Mouse (Mus musculus): ENCODE data around the gene Tbc1d23. TPM values are rescaled to one million over a fixed set of nuclear protein-coding genes. Genes with fewer than 3 reads are reported as not detected.
A peak's percentile ranks its signal among the peaks of the same experiment; 100 is the strongest.

Gene Tbc1d23
- polyA plus RNA-seq, 1 experiment from 2014 or later, result 23.5 TPM

DNA sequence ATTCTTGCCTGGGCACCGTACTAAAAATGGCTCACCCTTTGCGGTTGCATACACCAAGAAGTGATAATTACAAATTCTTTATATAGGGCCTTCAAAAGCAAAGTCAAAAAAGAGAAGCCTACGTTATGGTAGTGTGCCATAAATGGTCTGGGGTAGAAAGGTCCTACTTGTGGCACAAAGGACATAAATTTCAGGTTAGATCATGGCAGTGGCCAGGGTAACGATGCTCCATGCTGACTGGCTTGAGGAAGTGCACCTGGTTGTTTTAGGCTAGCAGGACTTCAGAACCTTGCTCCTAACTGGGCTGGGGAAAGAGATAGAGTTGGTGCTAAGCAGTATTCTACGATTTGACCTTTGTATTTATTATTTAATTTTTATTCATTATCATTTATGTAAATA lies 63.8 kb downstream of the Tbc1d23 start:
- DNase-seq (ENCODE audit: low spot score) (no peak), ATAC-seq (peak; percentile 17)
- H3K9ac ChIP-seq (replicated peaks; ENCODE audit: low read depth), result peak overlapping the region; percentile 24

DNA sequence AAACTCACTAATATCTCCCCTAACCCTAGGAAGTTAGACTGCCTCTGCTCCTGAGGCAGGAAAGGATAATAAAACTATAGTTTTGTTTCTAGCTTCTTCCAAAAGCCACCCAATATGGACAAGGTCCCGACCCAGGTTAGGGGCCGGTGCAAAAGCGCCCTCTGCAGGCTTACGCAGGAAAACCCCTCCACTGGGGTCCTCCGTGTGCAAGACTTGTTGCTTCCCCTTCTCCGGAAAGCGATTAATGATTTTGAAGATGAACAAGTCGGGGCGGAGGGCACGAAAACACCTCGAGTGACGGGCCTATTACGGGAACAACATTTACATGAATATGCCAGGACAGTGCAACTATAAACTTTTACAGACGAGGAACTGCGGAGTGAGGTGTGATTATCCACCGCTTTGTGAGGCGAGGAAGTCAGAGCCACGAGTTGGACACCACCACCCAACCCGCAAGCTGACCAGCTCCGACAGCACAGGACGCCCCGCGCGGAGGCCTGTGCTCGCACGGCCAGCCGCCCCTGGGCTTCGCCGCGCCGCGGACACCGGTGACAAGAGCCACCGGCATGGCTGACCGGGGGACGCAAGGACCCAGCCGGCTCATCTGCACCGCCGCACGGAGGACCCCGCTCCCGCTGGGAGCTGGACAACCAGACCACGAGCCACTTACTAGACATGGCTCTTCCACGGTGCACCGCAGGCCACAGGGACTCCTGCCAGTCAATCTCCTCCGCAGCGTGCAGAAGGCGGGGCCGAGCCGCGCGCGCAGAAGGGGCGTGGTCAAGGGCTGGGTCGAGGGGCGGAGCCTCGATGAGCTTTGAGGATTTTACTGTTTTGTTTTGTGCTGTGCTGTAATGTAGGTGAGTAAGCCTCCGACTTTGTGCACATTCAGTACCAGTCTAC lies 64.4 kb downstream of the Tbc1d23 start, which contains the start of gene Nit2:
Gene Nit2, minus strand, starts transcription at position 731 of the 903 bp plus-strand sequence.
- peaks cover 3% of the 10 kb centered on the region; the same call in 1 of the 2 replicates for H3K36me3 ChIP-seq (ENCODE audit: insufficient read depth, low read length)
- H3K27ac ChIP-seq (ENCODE audit: low read length), result peak within 1 kb of the TSS; percentile 85
- H3K4me3 ChIP-seq (ENCODE audit: low read depth, low read length), result peak within 1 kb of the TSS; percentile 63
- peak; percentile 82 for TF ChIP-seq CTCF (IDR thresholded peaks at IDR 0.05)
- no peak for TF ChIP-seq EP300 (IDR thresholded peaks at IDR 0.05)
- DNase-seq (ENCODE audit: low spot score), result peak; percentile 92
- peak within 1 kb of the TSS; percentile 24 for H3K9ac ChIP-seq (replicated peaks; ENCODE audit: low read depth)
- H3K4me2 ChIP-seq (replicated peaks; ENCODE audit: low read depth, low read length), result peak within 1 kb of the TSS; percentile 85
- WGBS, result under 1% methylated on average over 58 of the region's 58 CpGs
- H3K27me3 ChIP-seq (replicated peaks; ENCODE audit: insufficient read depth, low read length), result no peaks in the 10 kb centered on the region
- peak; percentile 98 for ATAC-seq
- no peaks in the 10 kb centered on the region for H3K9me3 ChIP-seq (ENCODE audit: low read length)
- H3K4me1 ChIP-seq (ENCODE audit: insufficient read depth, low read depth, low read length), result no peaks in the 10 kb centered on the region

More for the DNA sequence above, 63.8 kb downstream of the Tbc1d23 start:
- Histone ChIP-seq H3K27me3 (replicated peaks; ENCODE audit: insufficient read depth, low read length) (no peaks in the 10 kb centered on the region), H3K27ac (ENCODE audit: low read length) (peak overlapping the region; percentile 85), H3K4me1 (ENCODE audit: insufficient read depth, low read depth, low read length) (no peaks in the 10 kb centered on the region), H3K4me3 (ENCODE audit: low read depth, low read length) (peak overlapping the region; percentile 63), H3K36me3 (ENCODE audit: insufficient read depth, low read length) (peaks cover 5% of the 10 kb centered on the region; the same call in 1 of the 2 replicates), H3K4me2 (replicated peaks; ENCODE audit: low read depth, low read length) (peak overlapping the region; percentile 85), H3K9me3 (ENCODE audit: low read length) (no peaks in the 10 kb centered on the region)
- 20% methylated on average over 5 of the region's 5 CpGs for WGBS
- TF ChIP-seq EP300 (IDR thresholded peaks at IDR 0.05) (no peak), CTCF (IDR thresholded peaks at IDR 0.05) (no peak)

DNA sequence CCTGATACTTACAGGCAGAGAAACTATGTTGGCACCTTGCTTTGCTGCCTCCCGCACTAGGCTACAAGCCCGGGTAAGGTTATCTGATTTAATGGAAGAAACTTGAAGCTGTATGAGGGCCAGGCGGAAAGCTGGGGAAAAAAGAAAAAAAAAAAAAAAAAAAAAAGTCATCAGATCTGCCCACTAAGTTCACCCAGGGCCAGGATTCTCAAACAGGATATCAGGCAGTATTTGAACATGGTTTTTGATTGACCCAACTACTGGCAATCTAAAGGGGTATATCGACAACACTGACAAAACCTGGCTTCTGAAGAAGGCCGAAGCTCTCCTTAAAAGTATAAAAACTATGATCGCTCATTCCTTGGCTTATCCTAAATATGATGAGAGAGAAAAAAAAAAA lies 65.2 kb downstream of the Tbc1d23 start:
- DNase-seq (ENCODE audit: low spot score), result no peak
- Histone ChIP-seq H3K9me3 (ENCODE audit: low read length) (no peaks in the 10 kb centered on the region), H3K4me3 (ENCODE audit: low read depth, low read length) (peak overlapping the region; percentile 63; the same call in 1 of the 2 replicates), H3K36me3 (ENCODE audit: insufficient read depth, low read length) (peaks cover 3% of the 10 kb centered on the region; the same call in 1 of the 2 replicates), H3K27me3 (replicated peaks; ENCODE audit: insufficient read depth, low read length) (no peaks in the 10 kb centered on the region), H3K27ac (ENCODE audit: low read length) (peak overlapping the region; percentile 85; the same call in 1 of the 2 replicates), H3K4me1 (ENCODE audit: insufficient read depth, low read depth, low read length) (no peaks in the 10 kb centered on the region), H3K9ac (replicated peaks; ENCODE audit: low read depth) (no peak overlapping the region), H3K4me2 (replicated peaks; ENCODE audit: low read depth, low read length) (peak overlapping the region; percentile 85; the same call in 1 of the 2 replicates)
- WGBS, result 70% methylated on average over 6 of the region's 6 CpGs
- ATAC-seq, result no peak
- no peak for TF ChIP-seq EP300 (IDR thresholded peaks at IDR 0.05)
- no peak for TF ChIP-seq CTCF (IDR thresholded peaks at IDR 0.05)

DNA sequence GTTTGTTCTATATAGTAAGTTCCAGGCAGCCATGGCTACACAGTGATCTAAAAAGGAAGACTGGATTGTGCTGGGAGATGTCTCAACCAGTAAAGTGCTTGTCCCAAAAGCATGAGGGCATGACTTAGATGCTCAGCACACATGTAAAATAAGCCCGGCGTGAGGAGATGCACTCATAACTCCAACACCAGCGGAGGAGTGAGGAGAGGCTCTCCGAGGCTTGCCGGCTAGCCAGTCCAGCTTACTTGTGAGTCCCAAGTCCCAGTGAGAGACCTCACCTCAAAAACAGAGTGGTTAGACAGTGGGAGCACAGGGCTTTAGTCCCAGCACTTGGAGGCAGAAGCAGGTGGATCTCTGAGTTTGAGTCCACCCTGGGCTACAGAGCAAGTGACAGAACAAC lies 66.1 kb downstream of the Tbc1d23 start:
- H3K9ac ChIP-seq (replicated peaks; ENCODE audit: low read depth), result no peak overlapping the region
- TF ChIP-seq CTCF (IDR thresholded peaks at IDR 0.05) (no peak), EP300 (IDR thresholded peaks at IDR 0.05) (no peak)
- WGBS, result 96% methylated on average over 5 of the region's 5 CpGs
- no peaks in the 10 kb centered on the region for H3K4me1 ChIP-seq (ENCODE audit: insufficient read depth, low read depth, low read length)
- H3K36me3 ChIP-seq (ENCODE audit: insufficient read depth, low read length), result 0 out of 2 replicates have a peak, but pooled peaks cover 3% of the 10 kb centered on the region
- no peak for ATAC-seq
- DNase-seq (ENCODE audit: low spot score), result no peak
- no peak overlapping the region for H3K27ac ChIP-seq (ENCODE audit: low read length)
- no peaks in the 10 kb centered on the region for H3K9me3 ChIP-seq (ENCODE audit: low read length)
- no peak overlapping the region for H3K4me2 ChIP-seq (replicated peaks; ENCODE audit: low read depth, low read length)
- no peak overlapping the region for H3K4me3 ChIP-seq (ENCODE audit: low read depth, low read length)
- no peaks in the 10 kb centered on the region for H3K27me3 ChIP-seq (replicated peaks; ENCODE audit: insufficient read depth, low read length)

DNA sequence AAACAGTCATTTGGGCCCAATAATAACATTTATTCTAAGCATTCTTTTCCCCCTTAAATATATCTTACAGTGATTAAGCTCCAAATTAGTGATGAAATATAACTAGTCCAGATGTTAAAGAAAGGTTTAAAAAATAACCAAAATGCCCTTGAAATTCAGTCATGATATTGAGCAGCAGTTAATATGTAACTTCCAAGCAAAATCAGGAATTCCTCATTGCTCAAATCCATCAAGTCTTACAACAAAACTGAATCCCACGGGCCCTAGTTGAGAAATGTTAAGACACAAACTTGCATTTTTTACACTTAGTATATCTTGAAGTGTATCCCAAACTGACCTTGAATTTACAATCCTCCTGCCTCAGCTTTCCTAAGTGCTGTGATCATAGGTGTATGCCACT lies 67.6 kb downstream of the Tbc1d23 start:
- Histone ChIP-seq H3K4me2 (replicated peaks; ENCODE audit: low read depth, low read length) (no peak overlapping the region), H3K4me1 (ENCODE audit: insufficient read depth, low read depth, low read length) (no peaks in the 10 kb centered on the region), H3K4me3 (ENCODE audit: low read depth, low read length) (no peak overlapping the region), H3K9me3 (ENCODE audit: low read length) (no peaks in the 10 kb centered on the region), H3K36me3 (ENCODE audit: insufficient read depth, low read length) (no peaks in the 10 kb centered on the region), H3K9ac (replicated peaks; ENCODE audit: low read depth) (no peak overlapping the region), H3K27ac (ENCODE audit: low read length) (no peak overlapping the region), H3K27me3 (replicated peaks; ENCODE audit: insufficient read depth, low read length) (no peaks in the 10 kb centered on the region)
- whole genome bisulfite sequencing, result 81% methylated on average over 1 of the region's 1 CpGs
- no peak for TF ChIP-seq CTCF (IDR thresholded peaks at IDR 0.05)
- TF ChIP-seq EP300 (IDR thresholded peaks at IDR 0.05), result no peak
- no peak for DNase-seq (ENCODE audit: low spot score)
- ATAC-seq, result no peak

DNA sequence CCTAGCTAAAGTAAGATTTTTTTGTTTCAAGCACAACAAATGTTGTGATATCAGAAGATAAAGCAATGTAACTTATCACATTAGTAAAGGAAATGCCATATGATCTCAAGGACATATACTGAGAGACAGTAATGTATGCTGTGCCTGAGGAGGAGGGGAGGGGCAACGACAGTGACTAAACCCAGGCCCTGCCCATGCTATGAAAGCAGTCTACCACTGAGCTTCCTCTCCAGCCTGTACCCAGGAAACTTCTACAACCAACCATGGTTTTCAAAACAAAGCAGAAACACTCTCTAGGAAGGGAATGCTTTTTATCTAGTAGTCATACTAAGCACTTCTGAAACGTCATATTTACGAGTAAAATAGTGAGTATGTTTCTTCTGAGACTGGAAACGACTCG lies 68.5 kb downstream of the Tbc1d23 start:
- no peaks in the 10 kb centered on the region for H3K27me3 ChIP-seq (replicated peaks; ENCODE audit: insufficient read depth, low read length)
- 82% methylated on average over 5 of the region's 5 CpGs for WGBS
- no peaks in the 10 kb centered on the region for H3K36me3 ChIP-seq (ENCODE audit: insufficient read depth, low read length)

More for the DNA sequence above, 68.5 kb downstream of the Tbc1d23 start:
- no peaks in the 10 kb centered on the region for H3K4me1 ChIP-seq (ENCODE audit: insufficient read depth, low read depth, low read length)
- no peak overlapping the region for H3K4me2 ChIP-seq (replicated peaks; ENCODE audit: low read depth, low read length)
- no peak for DNase-seq (ENCODE audit: low spot score)
- H3K27ac ChIP-seq (ENCODE audit: low read length), result no peak overlapping the region
- TF ChIP-seq CTCF (IDR thresholded peaks at IDR 0.05) (no peak), EP300 (IDR thresholded peaks at IDR 0.05) (no peak)
- H3K4me3 ChIP-seq (ENCODE audit: low read depth, low read length), result no peak overlapping the region
- H3K9me3 ChIP-seq (ENCODE audit: low read length), result no peaks in the 10 kb centered on the region
- ATAC-seq, result no peak
- H3K9ac ChIP-seq (replicated peaks; ENCODE audit: low read depth), result no peak overlapping the region
